Mouse (Mus musculus): ENCODE data around the gene Arhgef19. TPM values are rescaled to one million over a fixed set of nuclear protein-coding genes. Genes with fewer than 3 reads are reported as not detected.

The Arhgef19 gene
- polyA plus RNA-seq, 1 experiment from 2014 or later: 2.1 TPM

GRCm38 (mm10) chr4:141207081-141207480 is 32.2 kb upstream of the Arhgef19 start:
- Histone ChIP-seq H3K36me3 (ENCODE audit: control insufficient read depth, insufficient read depth, low read length) (no peaks in the 10 kb centered on the region), H3K4me2 (replicated peaks; ENCODE audit: low read depth, low read length) (no peak overlapping the region), H3K4me1 (replicated peaks; ENCODE audit: control insufficient read depth, insufficient read depth, low read length) (no peaks in the 10 kb centered on the region), H3K27me3 (ENCODE audit: control insufficient read depth, insufficient read depth, low read length) (no peaks in the 10 kb centered on the region), H3K27ac (ENCODE audit: low read depth, low read length) (no peak overlapping the region), H3K9me3 (ENCODE audit: control insufficient read depth, low read length) (no peaks in the 10 kb centered on the region), H3K9ac (ENCODE audit: low read depth, low read length) (no peak overlapping the region), H3K4me3 (ENCODE audit: low read depth, low read length) (no peak overlapping the region)
- DNase-seq (ENCODE audit: low spot score) (no peak), ATAC-seq (ENCODE audit: low FRiP score) (no peak)
- 90% methylated on average over 5 of the region's 5 CpGs for WGBS

GRCm38 (mm10) chr4:141210524-141211219 is 28.6 kb upstream of the Arhgef19 start:
- peak overlapping the region; percentile 18; the same call in 1 of the 2 replicates for H3K4me3 ChIP-seq (ENCODE audit: low read depth, low read length)
- H3K36me3 ChIP-seq (ENCODE audit: control insufficient read depth, insufficient read depth, low read length): no peaks in the 10 kb centered on the region
- ATAC-seq (ENCODE audit: low FRiP score): 0 out of 2 replicates have a peak, but pooled peaks have one; percentile 23
- no peak overlapping the region for H3K27ac ChIP-seq (ENCODE audit: low read depth, low read length)
- peak overlapping the region; percentile 34 for H3K4me2 ChIP-seq (replicated peaks; ENCODE audit: low read depth, low read length)
- DNase-seq (ENCODE audit: low spot score): peak; percentile 14
- H3K9me3 ChIP-seq (ENCODE audit: control insufficient read depth, low read length): no peaks in the 10 kb centered on the region
- H3K9ac ChIP-seq (ENCODE audit: low read depth, low read length): 0 out of 2 replicates have a peak overlapping the region, but pooled peaks have one; percentile 37
- 74% methylated on average over 14 of the region's 14 CpGs for WGBS
- H3K4me1 ChIP-seq (replicated peaks; ENCODE audit: control insufficient read depth, insufficient read depth, low read length): peaks cover 5% of the 10 kb centered on the region
- H3K27me3 ChIP-seq (ENCODE audit: control insufficient read depth, insufficient read depth, low read length): no peaks in the 10 kb centered on the region

- H3K27me3 ChIP-seq (ENCODE audit: control insufficient read depth, insufficient read depth, low read length): no peaks in the 10 kb centered on the region
- 95% methylated on average over 4 of the region's 4 CpGs for WGBS
- no peak for ATAC-seq (ENCODE audit: low FRiP score)
- H3K4me2 ChIP-seq (replicated peaks; ENCODE audit: low read depth, low read length): no peak overlapping the region
- H3K9me3 ChIP-seq (ENCODE audit: control insufficient read depth, low read length): no peaks in the 10 kb centered on the region
- DNase-seq (ENCODE audit: low spot score): no peak
- H3K4me3 ChIP-seq (ENCODE audit: low read depth, low read length): no peak overlapping the region
- H3K36me3 ChIP-seq (ENCODE audit: control insufficient read depth, insufficient read depth, low read length): no peaks in the 10 kb centered on the region
- no peak overlapping the region for H3K27ac ChIP-seq (ENCODE audit: low read depth, low read length)
- H3K4me1 ChIP-seq (replicated peaks; ENCODE audit: control insufficient read depth, insufficient read depth, low read length): peaks cover 5% of the 10 kb centered on the region
- no peak overlapping the region for H3K9ac ChIP-seq (ENCODE audit: low read depth, low read length)
Measured at GRCm38 (mm10) chr4:141211646-141212045, 27.7 kb upstream of the Arhgef19 start.

GRCm38 (mm10) chr4:141212892-141213291 is 26.4 kb upstream of the Arhgef19 start:
- Histone ChIP-seq H3K9ac (ENCODE audit: low read depth, low read length) (no peak overlapping the region; the same call in 1 of the 2 replicates), H3K4me2 (replicated peaks; ENCODE audit: low read depth, low read length) (no peak overlapping the region; the same call in 1 of the 2 replicates), H3K27me3 (ENCODE audit: control insufficient read depth, insufficient read depth, low read length) (no peaks in the 10 kb centered on the region), H3K4me3 (ENCODE audit: low read depth, low read length) (no peak overlapping the region), H3K4me1 (replicated peaks; ENCODE audit: control insufficient read depth, insufficient read depth, low read length) (peaks cover 5% of the 10 kb centered on the region), H3K36me3 (ENCODE audit: control insufficient read depth, insufficient read depth, low read length) (no peaks in the 10 kb centered on the region), H3K27ac (ENCODE audit: low read depth, low read length) (no peak overlapping the region), H3K9me3 (ENCODE audit: control insufficient read depth, low read length) (no peaks in the 10 kb centered on the region)
- 81% methylated on average over 9 of the region's 9 CpGs for WGBS
- ATAC-seq (ENCODE audit: low FRiP score) (no peak), DNase-seq (ENCODE audit: low spot score) (peak; percentile 6)

- peak; percentile 13 for DNase-seq (ENCODE audit: low spot score)
- Histone ChIP-seq H3K27ac (ENCODE audit: low read depth, low read length) (no peak overlapping the region), H3K27me3 (ENCODE audit: control insufficient read depth, insufficient read depth, low read length) (no peaks in the 10 kb centered on the region), H3K4me2 (replicated peaks; ENCODE audit: low read depth, low read length) (peak overlapping the region; percentile 84; the same call in 1 of the 2 replicates), H3K4me1 (replicated peaks; ENCODE audit: control insufficient read depth, insufficient read depth, low read length) (peaks cover 5% of the 10 kb centered on the region), H3K4me3 (ENCODE audit: low read depth, low read length) (no peak overlapping the region), H3K36me3 (ENCODE audit: control insufficient read depth, insufficient read depth, low read length) (no peaks in the 10 kb centered on the region), H3K9me3 (ENCODE audit: control insufficient read depth, low read length) (no peaks in the 10 kb centered on the region), H3K9ac (ENCODE audit: low read depth, low read length) (peak overlapping the region; percentile 16; the same call in 1 of the 2 replicates)
- ATAC-seq (ENCODE audit: low FRiP score): no peak
- 40% methylated on average over 2 of the region's 2 CpGs for WGBS
Measured at GRCm38 (mm10) chr4:141213342-141213741, 26.0 kb upstream of the Arhgef19 start.

GRCm38 (mm10) chr4:141213770-141214336 is 25.4 kb upstream of the Arhgef19 start, which contains the start of gene Rsg1:
Rsg1 (plus strand) TSS chr4:141213956.
- peak; percentile 79 for ATAC-seq (ENCODE audit: low FRiP score)
- WGBS: under 1% methylated on average over 24 of the region's 24 CpGs
- H3K27me3 ChIP-seq (ENCODE audit: control insufficient read depth, insufficient read depth, low read length): no peaks in the 10 kb centered on the region

GRCm38 (mm10) chr4:141214337-141214851 is 24.9 kb upstream of the Arhgef19 start:
- Histone ChIP-seq H3K4me1 (replicated peaks; ENCODE audit: control insufficient read depth, insufficient read depth, low read length) (peaks cover 5% of the 10 kb centered on the region), H3K4me2 (replicated peaks; ENCODE audit: low read depth, low read length) (peak overlapping the region; percentile 84), H3K36me3 (ENCODE audit: control insufficient read depth, insufficient read depth, low read length) (no peaks in the 10 kb centered on the region), H3K9ac (ENCODE audit: low read depth, low read length) (peak overlapping the region; percentile 70), H3K9me3 (ENCODE audit: control insufficient read depth, low read length) (no peaks in the 10 kb centered on the region), H3K4me3 (ENCODE audit: low read depth, low read length) (peak overlapping the region; percentile 57), H3K27ac (ENCODE audit: low read depth, low read length) (no peak overlapping the region), H3K27me3 (ENCODE audit: control insufficient read depth, insufficient read depth, low read length) (no peaks in the 10 kb centered on the region)
- ATAC-seq (ENCODE audit: low FRiP score) (peak; percentile 55), DNase-seq (ENCODE audit: low spot score) (peak; percentile 47)
- WGBS: 2% methylated on average over 16 of the region's 16 CpGs

More at GRCm38 (mm10) chr4:141213770-141214336, 25.4 kb upstream of the Arhgef19 start, which contains the start of gene Rsg1:
- Histone ChIP-seq H3K9ac (ENCODE audit: low read depth, low read length) (peak within 1 kb of the TSS; percentile 70), H3K9me3 (ENCODE audit: control insufficient read depth, low read length) (no peaks in the 10 kb centered on the region), H3K4me3 (ENCODE audit: low read depth, low read length) (peak within 1 kb of the TSS; percentile 57), H3K36me3 (ENCODE audit: control insufficient read depth, insufficient read depth, low read length) (no peaks in the 10 kb centered on the region), H3K4me1 (replicated peaks; ENCODE audit: control insufficient read depth, insufficient read depth, low read length) (peaks cover 5% of the 10 kb centered on the region), H3K27ac (ENCODE audit: low read depth, low read length) (no peak within 1 kb of the TSS), H3K4me2 (replicated peaks; ENCODE audit: low read depth, low read length) (peak within 1 kb of the TSS; percentile 84)
- peak; percentile 99 for DNase-seq (ENCODE audit: low spot score)

GRCm38 (mm10) chr4:141219583-141220213 is 19.6 kb upstream of the Arhgef19 start:
- H3K36me3 ChIP-seq (ENCODE audit: control insufficient read depth, insufficient read depth, low read length): no peaks in the 10 kb centered on the region
- DNase-seq (ENCODE audit: low spot score) (no peak), ATAC-seq (ENCODE audit: low FRiP score) (no peak)
- H3K27me3 ChIP-seq (ENCODE audit: control insufficient read depth, insufficient read depth, low read length): no peaks in the 10 kb centered on the region
- H3K9me3 ChIP-seq (ENCODE audit: control insufficient read depth, low read length): no peaks in the 10 kb centered on the region
- no peak overlapping the region for H3K9ac ChIP-seq (ENCODE audit: low read depth, low read length)
- H3K4me1 ChIP-seq (replicated peaks; ENCODE audit: control insufficient read depth, insufficient read depth, low read length): no peaks in the 10 kb centered on the region; the same call in 1 of the 2 replicates
- no peak overlapping the region for H3K4me3 ChIP-seq (ENCODE audit: low read depth, low read length)
- no peak overlapping the region for H3K27ac ChIP-seq (ENCODE audit: low read depth, low read length)
- 90% methylated on average over 20 of the region's 20 CpGs for WGBS
- H3K4me2 ChIP-seq (replicated peaks; ENCODE audit: low read depth, low read length): no peak overlapping the region
